Mouse (Mus musculus) lung, postnatal 0 days (tissue): ENCODE results near the gene Irak1bp1. TPM values are rescaled to one million over a fixed set of nuclear protein-coding genes. Genes with fewer than 3 reads are reported as not detected.
A peak's percentile ranks its signal among the peaks of the same experiment; 100 is the strongest.

Experiments used
- ATAC-seq: fragments of 200-750 bp; cut with Nextera tagmentation; 2 replicates; pipeline ENCODE4 v1.8.0; 2017; ENCODE audit warnings: moderate library complexity
- DNase-seq: peaks from one replicate; pipeline ENCODE4 v3.0.0-alpha.2; 2016; ENCODE audit warnings: low spot score
- H3K27ac ChIP-seq: fragments of 300-500 bp; sonication (generic); 2 replicates; pipeline ENCODE4 v1.5.1; 2014; ENCODE audit warnings: antibody characterized with exemption, mild to moderate bottlenecking, low read length, mixed read lengths
- H3K27me3 ChIP-seq: fragments of 300-500 bp; sonication (generic); replicated peaks from 2 replicates; pipeline ENCODE4 v1.6.1; 2014; ENCODE audit warnings: low read length, mixed read lengths; ENCODE audit not compliant: insufficient read depth
- H3K36me3 ChIP-seq: fragments of 300-500 bp; sonication (generic); 2 replicates; pipeline ENCODE4 v1.6.1; 2014; ENCODE audit warnings: low read length, mixed read lengths; ENCODE audit not compliant: insufficient read depth
- H3K4me1 ChIP-seq: fragments of 300-500 bp; sonication (generic); 2 replicates; pipeline ENCODE4 v1.6.1; 2014; ENCODE audit warnings: antibody characterized with exemption, low read depth, low read length, mixed read lengths; ENCODE audit not compliant: insufficient read depth
- H3K4me2 ChIP-seq: fragments of 300-500 bp; sonication (generic); replicated peaks from 2 replicates; pipeline ENCODE4 v1.6.1; 2014; ENCODE audit warnings: low read depth, mild to moderate bottlenecking, low read length, moderate library complexity, mixed read lengths
- H3K4me3 ChIP-seq: fragments of 300-500 bp; sonication (generic); 2 replicates; pipeline ENCODE4 v1.5.1; 2014; ENCODE audit warnings: low read depth, low read length
- H3K9ac ChIP-seq: fragments of 300-500 bp; sonication (generic); replicated peaks from 2 replicates; pipeline ENCODE4 v1.6.1; 2014; ENCODE audit warnings: low read depth, mild to moderate bottlenecking
- H3K9me3 ChIP-seq: fragments of 300-500 bp; sonication (generic); 2 replicates; pipeline ENCODE4 v1.6.1; 2016; ENCODE audit warnings: low read length, mixed read lengths
- CTCF ChIP-seq: IDR thresholded peaks from 2 replicates; pipeline ENCODE4 v1.5.1; 2016; ENCODE audit warnings: antibody characterized with exemption, mild to moderate bottlenecking
- EP300 ChIP-seq: IDR thresholded peaks from 2 replicates; pipeline ENCODE4 v1.6.1; 2016; ENCODE audit warnings: antibody characterized with exemption, mild to moderate bottlenecking, control low read depth
- WGBS: fragments of 180-500 bp; shearing (Covaris S2); extraction: QIAGEN DNeasy Blood & Tissue Kit; methylation state at CpG from one replicate; pipeline ENCODE4 v1.1.7; 2014; 5-methylcytosine and 5-hydroxymethylcytosine counted together
- polyA plus RNA-seq: library from polyadenylated mRNA; unstranded; fragments of >200 nt; fragmentation: Nextera tagmentation; extraction: Ambion mirVana; gene quantifications from 2 replicates; pipeline ENCODE4 v1.2.1, GENCODE M21; 2015

The Irak1bp1 gene
- 8.1 and 8.5 TPM in 2 replicates for polyA plus RNA-seq

GRCm38 (mm10) chr9:82829007-82829689 lies at the start of gene Irak1bp1:
Gene Irak1bp1, plus strand, starts transcription at chr9:82829540.
- Histone ChIP-seq H3K9me3 (no peaks in the 10 kb centered on the region), H3K4me3 (peak within 1 kb of the TSS; percentile 67), H3K4me1 (no peaks in the 10 kb centered on the region), H3K27me3 (no peaks in the 10 kb centered on the region), H3K9ac (peak within 1 kb of the TSS; percentile 44; the same call in 1 of the 2 replicates), H3K36me3 (no peaks in the 10 kb centered on the region), H3K27ac (0 out of 2 replicates have a peak within 1 kb of the TSS, but pooled peaks have one; percentile 20), H3K4me2 (peak within 1 kb of the TSS; percentile 92)
- DNase-seq (no peak), ATAC-seq (peak; percentile 7)
- TF ChIP-seq CTCF (no peak), EP300 (no peak)
- WGBS = 11% methylated on average over 20 of the region's 20 CpGs

- H3K4me3 ChIP-seq = no peak overlapping the region
- WGBS = 74% methylated on average over 9 of the region's 9 CpGs
- H3K9me3 ChIP-seq = no peaks in the 10 kb centered on the region
- no peaks in the 10 kb centered on the region for H3K4me1 ChIP-seq
- H3K36me3 ChIP-seq = no peaks in the 10 kb centered on the region
- H3K4me2 ChIP-seq = no peak overlapping the region
- TF ChIP-seq CTCF = no peak
- TF ChIP-seq EP300 = no peak
- no peak overlapping the region for H3K27ac ChIP-seq
- DNase-seq (no peak), ATAC-seq (no peak)
- no peaks in the 10 kb centered on the region for H3K27me3 ChIP-seq
- H3K9ac ChIP-seq = no peak overlapping the region
These were observed 41.0 kb upstream of the Irak1bp1 start for GRCm38 (mm10) chr9:82788375-82788774.

GRCm38 (mm10) chr9:82800360-82800759 lies 29.0 kb upstream of the Irak1bp1 start:
- TF ChIP-seq CTCF = no peak
- Histone ChIP-seq H3K27ac (no peak overlapping the region), H3K4me1 (no peaks in the 10 kb centered on the region), H3K4me3 (no peak overlapping the region), H3K9me3 (no peaks in the 10 kb centered on the region), H3K9ac (no peak overlapping the region), H3K4me2 (no peak overlapping the region), H3K36me3 (no peaks in the 10 kb centered on the region), H3K27me3 (no peaks in the 10 kb centered on the region)
- ATAC-seq (peak; percentile 35; the same call in 1 of the 2 replicates), DNase-seq (peak; percentile 27)
- WGBS = 26% methylated on average over 8 of the region's 8 CpGs

DNA sequence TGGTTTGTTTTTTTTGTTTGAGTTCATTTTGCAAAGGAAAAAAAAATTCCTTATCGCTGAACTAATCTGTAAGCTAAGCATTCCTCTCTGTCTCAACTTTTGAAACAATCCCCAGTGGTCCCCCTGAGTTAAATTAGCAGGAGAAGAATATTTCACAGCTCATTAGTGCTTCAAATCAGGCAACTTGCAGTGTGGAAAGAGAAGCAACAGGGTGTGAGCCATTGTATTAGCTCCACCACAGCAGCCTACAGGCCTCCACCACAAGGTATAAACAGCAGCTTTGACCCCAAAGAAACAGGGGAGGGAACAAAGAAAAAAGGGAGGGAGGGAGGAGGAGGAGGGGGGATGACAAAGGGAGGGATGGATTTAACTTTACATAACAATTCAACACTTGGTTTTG lies 22.2 kb upstream of the Irak1bp1 start:
- Histone ChIP-seq H3K4me3 (no peak overlapping the region), H3K9me3 (no peaks in the 10 kb centered on the region), H3K4me1 (no peaks in the 10 kb centered on the region), H3K36me3 (no peaks in the 10 kb centered on the region), H3K27me3 (no peaks in the 10 kb centered on the region), H3K4me2 (no peak overlapping the region), H3K9ac (no peak overlapping the region), H3K27ac (no peak overlapping the region)
- TF ChIP-seq EP300 (no peak), CTCF (no peak)
- 22% methylated on average over 1 of the region's 1 CpGs for WGBS
- ATAC-seq (no peak), DNase-seq (no peak)

DNA sequence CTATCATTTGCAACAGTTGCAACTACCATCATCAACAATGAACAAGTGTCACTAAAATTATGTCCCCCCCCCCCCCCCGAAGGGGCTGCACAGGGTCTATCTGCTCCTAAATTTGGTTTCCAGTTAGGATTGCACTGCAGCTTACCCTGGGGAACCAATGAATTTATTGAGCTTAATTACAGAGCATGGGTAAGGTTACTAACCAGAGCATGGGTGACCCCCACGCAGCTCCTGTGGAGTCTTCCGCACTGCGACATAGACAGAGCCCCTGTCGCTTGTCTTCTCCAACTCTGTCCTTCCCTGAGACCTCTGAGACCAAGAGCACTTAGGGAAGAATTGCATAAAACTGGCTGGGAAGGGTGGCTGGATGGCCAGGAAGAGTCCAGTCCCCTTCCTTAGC lies 21.7 kb upstream of the Irak1bp1 start:
- H3K9me3 ChIP-seq = no peaks in the 10 kb centered on the region
- H3K36me3 ChIP-seq = no peaks in the 10 kb centered on the region
- H3K4me3 ChIP-seq = no peak overlapping the region
- no peaks in the 10 kb centered on the region for H3K4me1 ChIP-seq
- ATAC-seq = no peak
- 65% methylated on average over 5 of the region's 5 CpGs for WGBS
- no peak for TF ChIP-seq EP300
- no peak for TF ChIP-seq CTCF
- no peak overlapping the region for H3K27ac ChIP-seq
- no peaks in the 10 kb centered on the region for H3K27me3 ChIP-seq
- DNase-seq = no peak
- no peak overlapping the region for H3K4me2 ChIP-seq
- no peak overlapping the region for H3K9ac ChIP-seq

DNA sequence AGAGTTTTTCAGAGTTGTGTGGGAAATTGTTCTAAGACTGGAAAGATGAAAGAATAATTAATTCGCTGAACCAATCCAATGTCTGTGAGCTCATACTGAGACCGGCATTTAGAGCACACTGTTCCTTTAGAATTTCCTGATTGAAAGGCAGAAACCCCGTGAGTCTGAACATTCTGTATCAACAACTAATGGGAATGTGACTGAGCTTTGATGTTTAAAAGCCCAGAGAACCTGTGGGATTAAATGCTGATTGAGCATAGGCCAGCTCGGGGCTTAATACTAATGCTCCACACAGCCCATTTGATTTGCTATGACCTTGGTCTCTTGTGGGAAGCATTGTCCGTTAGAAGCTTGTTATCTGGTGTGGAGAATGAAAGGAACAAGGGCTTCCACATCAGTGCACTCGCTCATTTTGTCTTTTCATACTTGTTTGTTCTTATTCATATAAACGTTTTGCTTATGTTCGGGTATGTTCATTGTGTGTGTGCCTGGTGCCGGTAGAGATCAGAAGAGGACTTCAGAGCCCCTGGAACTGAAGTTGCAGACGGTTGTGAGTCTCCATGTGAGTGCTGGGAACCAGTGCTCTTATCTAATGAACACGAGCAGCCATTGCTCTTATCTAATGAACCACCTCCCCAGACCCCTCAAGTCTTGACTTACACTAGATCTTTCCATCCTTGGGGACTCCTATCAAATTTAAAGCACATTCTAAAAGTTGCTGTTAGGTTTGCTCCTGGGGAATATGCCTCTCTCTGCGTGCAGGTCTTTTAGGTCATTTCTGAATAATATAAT lies 17.0 kb upstream of the Irak1bp1 start:
- H3K9ac ChIP-seq = no peak overlapping the region
- H3K9me3 ChIP-seq = no peaks in the 10 kb centered on the region
- DNase-seq (no peak), ATAC-seq (no peak)
- WGBS = 67% methylated on average over 12 of the region's 12 CpGs
- H3K4me3 ChIP-seq = no peak overlapping the region
- H3K27ac ChIP-seq = no peak overlapping the region
- no peaks in the 10 kb centered on the region for H3K4me1 ChIP-seq
- H3K27me3 ChIP-seq = no peaks in the 10 kb centered on the region
- H3K36me3 ChIP-seq = no peaks in the 10 kb centered on the region
- TF ChIP-seq CTCF = no peak
- no peak for TF ChIP-seq EP300
- H3K4me2 ChIP-seq = no peak overlapping the region
